Mouse (Mus musculus) heart, embryonic 13.5 days (tissue): ENCODE results near the gene Tssk4. TPM values are rescaled to one million over a fixed set of nuclear protein-coding genes. Genes with fewer than 3 reads are reported as not detected.

Source experiments
- ATAC-seq: fragments of 200-750 bp; cut with Nextera tagmentation; 2 replicates; pipeline ENCODE4 v1.8.0; 2017; ENCODE audit warnings: moderate TSS enrichment; ENCODE audit not compliant: insufficient number of reproducible peaks, low FRiP score, low TSS enrichment; ENCODE audit errors: extremely low read depth
- H3K27ac ChIP-seq: fragments of 300-500 bp; sonication (generic); replicated peaks from 2 replicates; pipeline ENCODE4 v1.5.1; 2015; ENCODE audit warnings: moderate library complexity, mild to moderate bottlenecking, inconsistent platforms
- H3K27me3 ChIP-seq: fragments of 300-500 bp; sonication (generic); replicated peaks from 2 replicates; pipeline ENCODE4 v1.6.1; 2015; ENCODE audit warnings: mild to moderate bottlenecking, inconsistent platforms
- H3K36me3 ChIP-seq: fragments of 300-500 bp; sonication (generic); 2 replicates; pipeline ENCODE4 v1.6.1; 2015; ENCODE audit warnings: mild to moderate bottlenecking, inconsistent platforms
- H3K4me1 ChIP-seq: fragments of 300-500 bp; sonication (generic); 2 replicates; pipeline ENCODE4 v1.6.1; 2015; ENCODE audit warnings: inconsistent platforms
- H3K4me2 ChIP-seq: fragments of 300-500 bp; sonication (generic); 2 replicates; pipeline ENCODE4 v1.6.1; 2015; ENCODE audit warnings: inconsistent platforms, mild to moderate bottlenecking, moderate library complexity
- H3K4me3 ChIP-seq: fragments of 300-500 bp; sonication (generic); 2 replicates; pipeline ENCODE4 v1.5.1; 2015; ENCODE audit warnings: moderate library complexity, mild to moderate bottlenecking, inconsistent platforms
- H3K9ac ChIP-seq: fragments of 300-500 bp; sonication (generic); 2 replicates; pipeline ENCODE4 v1.6.1; 2015; ENCODE audit warnings: inconsistent platforms, mild to moderate bottlenecking, moderate library complexity
- H3K9me3 ChIP-seq: fragments of 300-500 bp; sonication (generic); 2 replicates; pipeline ENCODE4 v1.6.1; 2016; ENCODE audit warnings: inconsistent platforms
- WGBS: fragments of 180-500 bp; shearing (Covaris S2); methylation state at CpG from one replicate; pipeline ENCODE4 v1.1.7; 2015; ENCODE audit warnings: mixed read lengths; 5-methylcytosine and 5-hydroxymethylcytosine counted together
- polyA plus RNA-seq: library from polyadenylated mRNA; unstranded; fragments of >200 nt; fragmentation: Nextera tagmentation; extraction: Ambion mirVana; gene quantifications from 2 replicates; pipeline ENCODE4 v1.2.1, GENCODE M21; 2015

Gene Tssk4
- polyA plus RNA-seq, 1 experiment from 2014 or later: 0.43 TPM

GRCm38 (mm10) chr14:55618486-55619195 lies 31.3 kb upstream of the Tssk4 start:
- H3K27me3 ChIP-seq: no peaks in the 10 kb centered on the region
- 28% methylated on average over 22 of the region's 22 CpGs for WGBS
- H3K4me3 ChIP-seq: peak overlapping the region; percentile 46
- peaks cover 20% of the 10 kb centered on the region for H3K4me1 ChIP-seq
- peaks cover 8% of the 10 kb centered on the region; the same call in 1 of the 2 replicates for H3K36me3 ChIP-seq
- ATAC-seq: no peak
- no peaks in the 10 kb centered on the region for H3K9me3 ChIP-seq
- H3K4me2 ChIP-seq: peak overlapping the region; percentile 66
- H3K27ac ChIP-seq: no peak overlapping the region
- H3K9ac ChIP-seq: peak overlapping the region; percentile 73

GRCm38 (mm10) chr14:55628077-55628827 lies 21.7 kb upstream of the Tssk4 start:
- no peaks in the 10 kb centered on the region for H3K27me3 ChIP-seq
- H3K27ac ChIP-seq: no peak overlapping the region
- H3K9ac ChIP-seq: no peak overlapping the region
- peaks cover 93% of the 10 kb centered on the region for H3K36me3 ChIP-seq
- 86% methylated on average over 27 of the region's 27 CpGs for WGBS
- ATAC-seq: no peak
- H3K4me3 ChIP-seq: no peak overlapping the region
- no peak overlapping the region for H3K4me2 ChIP-seq
- H3K4me1 ChIP-seq: peaks cover 6% of the 10 kb centered on the region
- H3K9me3 ChIP-seq: no peaks in the 10 kb centered on the region

GRCm38 (mm10) chr14:55629312-55629711 lies 20.7 kb upstream of the Tssk4 start:
- Histone ChIP-seq H3K9me3 (no peaks in the 10 kb centered on the region), H3K27me3 (no peaks in the 10 kb centered on the region), H3K4me2 (no peak overlapping the region), H3K36me3 (peaks cover 100% of the 10 kb centered on the region), H3K27ac (no peak overlapping the region), H3K9ac (no peak overlapping the region), H3K4me3 (no peak overlapping the region), H3K4me1 (peaks cover 10% of the 10 kb centered on the region)
- WGBS: 47% methylated on average over 5 of the region's 5 CpGs
- ATAC-seq: no peak

- Histone ChIP-seq H3K9me3 (no peaks in the 10 kb centered on the region), H3K9ac (peak overlapping the region; percentile 87), H3K27ac (peak overlapping the region; percentile 70), H3K4me3 (peak overlapping the region; percentile 75), H3K4me2 (peak overlapping the region; percentile 88), H3K36me3 (peaks cover 85% of the 10 kb centered on the region), H3K4me1 (peaks cover 19% of the 10 kb centered on the region), H3K27me3 (no peaks in the 10 kb centered on the region)
- WGBS: 5% methylated on average over 23 of the region's 23 CpGs
- no peak for ATAC-seq
Observed at GRCm38 (mm10) chr14:55634874-55635522, 15.0 kb upstream of the Tssk4 start.

- peaks cover 85% of the 10 kb centered on the region for H3K36me3 ChIP-seq
- peaks cover 19% of the 10 kb centered on the region for H3K4me1 ChIP-seq
- 1% methylated on average over 33 of the region's 33 CpGs for WGBS
- peak within 1 kb of the TSS; percentile 75 for H3K4me3 ChIP-seq
- peak within 1 kb of the TSS; percentile 70 for H3K27ac ChIP-seq
- H3K4me2 ChIP-seq: peak within 1 kb of the TSS; percentile 88
- H3K9ac ChIP-seq: peak within 1 kb of the TSS; percentile 87
- no peaks in the 10 kb centered on the region for H3K9me3 ChIP-seq
- 0 out of 2 replicates have a peak, but pooled peaks have one; percentile 56 for ATAC-seq
- no peaks in the 10 kb centered on the region for H3K27me3 ChIP-seq
Observed at GRCm38 (mm10) chr14:55635523-55636007, 14.4 kb upstream of the Tssk4 start, which contains the start of gene Ipo4. Gene Ipo4, minus strand, starts transcription at chr14:55635957.

- H3K36me3 ChIP-seq: peaks cover 75% of the 10 kb centered on the region
- no peaks in the 10 kb centered on the region for H3K27me3 ChIP-seq
- H3K4me2 ChIP-seq: no peak within 1 kb of the TSS
- no peaks in the 10 kb centered on the region for H3K9me3 ChIP-seq
- no peak within 1 kb of the TSS for H3K4me3 ChIP-seq
- H3K27ac ChIP-seq: no peak within 1 kb of the TSS
- no peak within 1 kb of the TSS for H3K9ac ChIP-seq
- peaks cover 31% of the 10 kb centered on the region for H3K4me1 ChIP-seq
- WGBS: 92% methylated on average over 9 of the region's 9 CpGs
- ATAC-seq: no peak
Observed at GRCm38 (mm10) chr14:55637795-55638194, 12.2 kb upstream of the Tssk4 start, which contains the start of gene Gm49378. Gene Gm49378, minus strand, starts transcription at chr14:55637895.

GRCm38 (mm10) chr14:55640816-55641215 lies 9.2 kb upstream of the Tssk4 start:
- no peak overlapping the region for H3K4me2 ChIP-seq
- H3K9me3 ChIP-seq: no peaks in the 10 kb centered on the region
- H3K4me3 ChIP-seq: no peak overlapping the region
- peaks cover 37% of the 10 kb centered on the region for H3K4me1 ChIP-seq
- H3K36me3 ChIP-seq: peaks cover 60% of the 10 kb centered on the region
- no peak overlapping the region for H3K27ac ChIP-seq
- no peak for ATAC-seq
- 94% methylated on average over 14 of the region's 14 CpGs for WGBS
- H3K9ac ChIP-seq: no peak overlapping the region
- H3K27me3 ChIP-seq: no peaks in the 10 kb centered on the region

GRCm38 (mm10) chr14:55641291-55641690 lies 8.7 kb upstream of the Tssk4 start:
- Histone ChIP-seq H3K36me3 (peaks cover 61% of the 10 kb centered on the region), H3K9ac (no peak overlapping the region), H3K27ac (no peak overlapping the region), H3K4me2 (no peak overlapping the region), H3K9me3 (no peaks in the 10 kb centered on the region), H3K27me3 (no peaks in the 10 kb centered on the region), H3K4me1 (peaks cover 33% of the 10 kb centered on the region), H3K4me3 (no peak overlapping the region)
- WGBS: 90% methylated on average over 13 of the region's 13 CpGs
- ATAC-seq: no peak

- no peak for ATAC-seq
- Histone ChIP-seq H3K4me3 (peak overlapping the region; percentile 85), H3K27ac (peak overlapping the region; percentile 96), H3K4me1 (peaks cover 31% of the 10 kb centered on the region), H3K9me3 (no peaks in the 10 kb centered on the region), H3K4me2 (peak overlapping the region; percentile 94), H3K9ac (peak overlapping the region; percentile 99), H3K36me3 (peaks cover 56% of the 10 kb centered on the region), H3K27me3 (no peaks in the 10 kb centered on the region)
- 18% methylated on average over 8 of the region's 8 CpGs for WGBS
Observed at GRCm38 (mm10) chr14:55642679-55643059, 7.3 kb upstream of the Tssk4 start.

GRCm38 (mm10) chr14:55643060-55643907 lies 6.7 kb upstream of the Tssk4 start, which contains the start of gene Tm9sf1:
Gene Tm9sf1, minus strand, starts transcription at chr14:55643806.
- peak within 1 kb of the TSS; percentile 99 for H3K9ac ChIP-seq
- WGBS: under 1% methylated on average over 76 of the region's 89 CpGs
- H3K36me3 ChIP-seq: peaks cover 50% of the 10 kb centered on the region
- ATAC-seq: peak; percentile 85
- H3K4me2 ChIP-seq: peak within 1 kb of the TSS; percentile 94
- H3K27me3 ChIP-seq: no peaks in the 10 kb centered on the region
- peak within 1 kb of the TSS; percentile 85 for H3K4me3 ChIP-seq
- H3K27ac ChIP-seq: peak within 1 kb of the TSS; percentile 96
- H3K4me1 ChIP-seq: peaks cover 31% of the 10 kb centered on the region
- no peaks in the 10 kb centered on the region for H3K9me3 ChIP-seq
